Mouse (Mus musculus) activated CD4-positive, CD25-positive, alpha-beta regulatory T cell, adult 4 months (primary cell): ENCODE data around the gene Pmpca. TPM values are rescaled to one million over a fixed set of nuclear protein-coding genes. Genes with fewer than 3 reads are reported as not detected.

Source experiments
- ATAC-seq: one replicate; pipeline ENCODE4 v1.8.0; 2017
- polyA plus RNA-seq, 2 experiments: library from polyadenylated mRNA; unstranded; fragments of 100-300 nt; shearing (Covaris generic); gene quantifications; one replicate each; pipeline ENCODE4 v1.2.1; 2017

The Pmpca gene
- polyA plus RNA-seq, 2 experiments from 2014 or later = 77.1 to 77.7 TPM

GRCm38 (mm10) chr2:26434791-26435572, 45.8 kb downstream of the Pmpca start:
- no peak for ATAC-seq

GRCm38 (mm10) chr2:26437221-26437620, 48.1 kb downstream of the Pmpca start:
- ATAC-seq = no peak

- ATAC-seq = no peak
Measured at GRCm38 (mm10) chr2:26438373-26438772, 49.2 kb downstream of the Pmpca start.

- no peak for ATAC-seq
Measured at GRCm38 (mm10) chr2:26439671-26440070, 50.5 kb downstream of the Pmpca start.

- no peak for ATAC-seq
Measured at GRCm38 (mm10) chr2:26441261-26441660, 52.1 kb downstream of the Pmpca start.

- ATAC-seq = no peak
Measured at GRCm38 (mm10) chr2:26441688-26442087, 52.5 kb downstream of the Pmpca start.

GRCm38 (mm10) chr2:26442843-26443242, 53.7 kb downstream of the Pmpca start:
- no peak for ATAC-seq

GRCm38 (mm10) chr2:26443876-26444275, 54.7 kb downstream of the Pmpca start:
- no peak for ATAC-seq

- ATAC-seq = no peak
Measured at GRCm38 (mm10) chr2:26444368-26444767, 55.2 kb downstream of the Pmpca start.

- ATAC-seq = peak; percentile 81
Measured at GRCm38 (mm10) chr2:26444946-26445665, 56.0 kb downstream of the Pmpca start, which contains the start of gene Sec16a. Gene Sec16a (minus strand): TSS chr2:26445216.

GRCm38 (mm10) chr2:26445666-26446445, 56.7 kb downstream of the Pmpca start:
- ATAC-seq = peak; percentile 62

- no peak for ATAC-seq
Measured at GRCm38 (mm10) chr2:26446671-26447070, 57.5 kb downstream of the Pmpca start.

Other genes with a start within 250 kb of the Pmpca start
- not detected for gene Lhx3, start 181.1 kb upstream of the Pmpca start, polyA plus RNA-seq
- gene Qsox2, start 151.8 kb upstream of the Pmpca start, polyA plus RNA-seq = 1 to 10 TPM; 2.0 to 2.6 TPM
- not detected for gene Ccdc187, start 94.8 kb upstream of the Pmpca start, polyA plus RNA-seq
- gene Gpsm1, start 73.8 kb upstream of the Pmpca start, polyA plus RNA-seq = 1 to 10 TPM; 1.8 to 2.7 TPM
- gene Dnlz, start 37.2 kb upstream of the Pmpca start, polyA plus RNA-seq = 1 to 10 TPM; 6.5 to 7.4 TPM
- 1 to 10 TPM; 1.5 to 2.3 TPM for gene Card9, start 28.4 kb upstream of the Pmpca start, polyA plus RNA-seq
- gene Snapc4, start 8.7 kb upstream of the Pmpca start, polyA plus RNA-seq = 10 to 100 TPM; 20.1 to 24.4 TPM
- 10 to 100 TPM; 44.8 to 54.9 TPM for gene Entr1, start within 50 bp of the Pmpca start, polyA plus RNA-seq
- gene Inpp5e, start 19.9 kb downstream of the Pmpca start, polyA plus RNA-seq = 10 to 100 TPM in 1 of 2 experiments, 1 to 10 TPM in 1; 9.5 to 13.5 TPM
- gene Sec16a, start 55.9 kb downstream of the Pmpca start, polyA plus RNA-seq = 10 to 100 TPM; 22.4 to 23.9 TPM
- gene Notch1, start 127.3 kb downstream of the Pmpca start, polyA plus RNA-seq = 10 to 100 TPM; 22.2 to 28.7 TPM
- gene Egfl7, start 190.7 kb downstream of the Pmpca start, polyA plus RNA-seq = 1 to 10 TPM in 1 of 2 experiments, under 1 TPM in 1; 0.95 to 1.3 TPM
- not detected for gene Gm20532, start 197.3 kb downstream of the Pmpca start, polyA plus RNA-seq
- 10 to 100 TPM in 1 of 2 experiments, 1 to 10 TPM in 1; 8.2 to 11.0 TPM for gene Agpat2, start 215.1 kb downstream of the Pmpca start, polyA plus RNA-seq
- gene Fam69b, start 239.1 kb downstream of the Pmpca start, polyA plus RNA-seq = 1 to 10 TPM in 1 of 2 experiments, under 1 TPM in 1; 0.90 to 2.1 TPM